Mouse (Mus musculus) stomach, postnatal 0 days (tissue): ENCODE results near the gene Tex12.

ENCODE experiments used
- CTCF ChIP-seq: IDR thresholded peaks from 2 replicates; pipeline ENCODE4 v1.5.1; 2016; ENCODE audit warnings: antibody characterized with exemption, low read depth, mild to moderate bottlenecking, moderate library complexity
- EP300 ChIP-seq: optimal IDR thresholded peaks from 2 replicates; pipeline ENCODE3; 2016; ENCODE audit warnings: antibody characterized with exemption

DNA sequence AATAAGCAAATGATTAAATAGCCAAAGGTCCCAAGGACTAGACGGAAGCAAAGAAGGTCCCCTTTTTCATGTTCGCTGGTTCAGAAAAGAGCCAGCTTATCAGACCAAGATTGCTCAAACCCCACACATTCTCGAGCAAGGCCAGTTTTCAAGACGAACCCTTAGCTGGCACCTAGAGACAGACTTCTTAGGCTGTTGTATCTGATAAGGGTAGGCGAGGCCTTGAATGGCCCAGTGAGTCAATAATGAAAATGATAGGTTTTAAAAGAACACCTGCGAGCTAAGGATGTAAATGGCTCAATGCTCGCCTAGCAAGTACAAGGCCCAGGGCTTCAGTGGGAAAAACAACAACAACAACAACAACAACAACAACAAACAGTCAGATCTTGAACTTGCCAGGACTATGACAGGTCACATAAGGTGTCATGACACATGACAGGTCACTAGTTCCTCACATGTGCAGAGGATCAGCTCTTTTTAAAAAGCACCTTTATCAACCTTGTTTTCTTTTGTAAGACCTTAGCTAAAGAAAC, 24.5 kb downstream of the Tex12 start:
- TF ChIP-seq CTCF (no peak), EP300 (no peak)
